Mouse (Mus musculus): ENCODE measurements around the gene Ptch2. TPM values are rescaled to one million over a fixed set of nuclear protein-coding genes. Genes with fewer than 3 reads are reported as not detected.
A peak's percentile ranks its signal among the peaks of the same experiment; 100 is the strongest.

The Ptch2 gene
- polyA plus RNA-seq, 3 experiments from 2014 or later, result 0.15 to 0.24 TPM; not detected in 1

DNA sequence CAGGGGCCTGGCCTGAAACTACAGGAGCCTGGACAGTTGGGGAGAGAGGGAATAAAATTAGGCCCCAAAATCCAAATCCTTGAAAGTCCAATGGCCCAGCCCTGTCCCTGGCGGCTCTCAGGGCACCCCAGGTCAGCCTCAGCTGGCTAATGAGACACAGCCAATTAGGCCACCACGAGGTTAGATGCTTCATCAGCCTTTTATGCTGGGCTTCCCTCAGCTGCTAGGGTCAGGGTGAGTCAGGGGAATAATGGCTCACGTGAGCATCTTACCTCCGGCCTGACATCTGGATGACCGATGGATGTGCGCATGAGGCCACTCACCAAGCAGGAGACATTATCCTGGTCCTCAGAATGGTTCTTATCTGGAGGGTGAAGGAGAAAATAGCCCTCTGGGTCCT, 34.9 kb downstream of the Ptch2 start:
- no peak for ATAC-seq

GRCm38 (mm10) chr4:117131198-117131597, 35.3 kb downstream of the Ptch2 start:
- ATAC-seq, result no peak

GRCm38 (mm10) chr4:117131890-117132793, 36.3 kb downstream of the Ptch2 start:
- ATAC-seq, result no peak

DNA sequence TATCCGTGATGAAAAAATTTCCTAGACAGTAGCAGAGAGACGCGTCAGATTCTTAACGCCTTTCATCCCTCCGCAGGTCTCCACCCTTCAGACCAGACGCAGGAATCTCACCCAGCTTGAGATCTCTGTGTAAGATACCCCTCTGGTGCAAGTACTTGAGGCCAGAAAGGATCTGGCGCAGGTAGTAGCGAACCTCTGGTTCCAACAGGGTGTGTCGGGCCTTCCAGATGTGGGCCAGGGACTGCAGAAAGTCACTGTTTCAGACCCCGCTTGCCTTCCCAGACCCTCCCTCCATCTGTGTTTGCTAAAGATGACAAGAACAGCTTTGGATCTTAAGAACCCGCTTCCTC, 36.9 kb downstream of the Ptch2 start:
- no peak for ATAC-seq

DNA sequence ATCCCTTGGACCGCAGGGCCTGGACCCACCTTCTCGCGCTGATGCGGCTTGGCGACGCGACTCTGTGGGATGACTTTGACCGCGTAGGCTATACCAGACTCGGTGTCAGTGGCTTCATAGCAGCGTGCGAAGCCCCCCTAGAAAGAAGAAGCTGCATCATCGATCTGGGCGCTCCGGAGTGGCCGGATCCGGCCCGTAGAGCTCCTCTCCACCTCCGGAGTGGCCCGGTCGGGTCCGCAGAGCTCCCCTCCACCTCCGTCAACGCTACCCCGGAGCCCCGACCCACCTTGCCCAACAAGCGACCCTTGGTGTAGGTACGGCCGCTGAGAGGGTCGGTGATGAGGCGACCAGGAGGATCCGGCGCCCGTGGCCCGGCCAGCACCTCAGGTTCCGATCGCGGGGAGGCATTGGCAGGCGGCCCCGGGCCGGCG, 37.5 kb downstream of the Ptch2 start:
- peak; percentile 1 for ATAC-seq

- ATAC-seq, result peak; percentile 92
Observed at GRCm38 (mm10) chr4:117133817-117134600, 38.1 kb downstream of the Ptch2 start, which contains the start of gene Plk3. Plk3 (minus strand) TSS chr4:117133963.

DNA sequence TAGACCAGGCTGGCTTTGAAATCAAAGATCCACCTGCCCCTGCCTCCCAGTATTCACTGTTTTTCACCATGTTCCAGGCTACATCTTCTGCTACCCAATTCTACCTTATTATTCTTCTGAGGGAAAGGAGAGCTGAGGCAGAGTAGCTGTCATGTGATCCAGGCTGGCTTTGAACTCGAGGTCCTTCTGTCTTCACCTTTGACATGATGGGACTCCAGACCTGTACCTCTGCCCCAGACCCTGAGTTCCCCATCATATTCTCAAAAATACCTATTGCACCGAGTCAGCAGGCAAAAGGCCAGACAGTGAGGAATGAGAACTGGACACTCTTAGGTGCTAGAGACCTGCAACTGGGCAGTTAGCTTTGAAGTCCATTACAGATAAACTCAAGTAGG, 38.7 kb downstream of the Ptch2 start:
- no peak for ATAC-seq

DNA sequence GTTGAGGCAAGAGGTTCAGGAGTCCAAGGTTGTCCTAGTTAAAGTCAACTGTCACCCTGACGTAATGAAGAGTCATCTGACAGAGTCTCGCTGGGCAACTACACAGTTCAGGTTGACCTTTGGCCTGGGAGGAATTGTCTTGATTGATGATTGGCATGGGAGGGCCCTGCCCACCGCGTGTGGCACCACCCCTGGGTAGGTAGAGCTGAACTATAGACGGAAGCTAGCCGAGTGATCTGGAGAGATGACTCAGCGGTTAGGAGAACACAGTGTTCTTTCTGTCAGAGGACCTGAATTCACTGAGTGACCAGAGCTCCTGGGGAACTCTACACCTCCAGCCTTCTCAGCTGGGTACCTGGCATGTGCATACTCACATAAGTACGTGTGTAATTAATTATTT, 40.2 kb downstream of the Ptch2 start:
- no peak for ATAC-seq

DNA sequence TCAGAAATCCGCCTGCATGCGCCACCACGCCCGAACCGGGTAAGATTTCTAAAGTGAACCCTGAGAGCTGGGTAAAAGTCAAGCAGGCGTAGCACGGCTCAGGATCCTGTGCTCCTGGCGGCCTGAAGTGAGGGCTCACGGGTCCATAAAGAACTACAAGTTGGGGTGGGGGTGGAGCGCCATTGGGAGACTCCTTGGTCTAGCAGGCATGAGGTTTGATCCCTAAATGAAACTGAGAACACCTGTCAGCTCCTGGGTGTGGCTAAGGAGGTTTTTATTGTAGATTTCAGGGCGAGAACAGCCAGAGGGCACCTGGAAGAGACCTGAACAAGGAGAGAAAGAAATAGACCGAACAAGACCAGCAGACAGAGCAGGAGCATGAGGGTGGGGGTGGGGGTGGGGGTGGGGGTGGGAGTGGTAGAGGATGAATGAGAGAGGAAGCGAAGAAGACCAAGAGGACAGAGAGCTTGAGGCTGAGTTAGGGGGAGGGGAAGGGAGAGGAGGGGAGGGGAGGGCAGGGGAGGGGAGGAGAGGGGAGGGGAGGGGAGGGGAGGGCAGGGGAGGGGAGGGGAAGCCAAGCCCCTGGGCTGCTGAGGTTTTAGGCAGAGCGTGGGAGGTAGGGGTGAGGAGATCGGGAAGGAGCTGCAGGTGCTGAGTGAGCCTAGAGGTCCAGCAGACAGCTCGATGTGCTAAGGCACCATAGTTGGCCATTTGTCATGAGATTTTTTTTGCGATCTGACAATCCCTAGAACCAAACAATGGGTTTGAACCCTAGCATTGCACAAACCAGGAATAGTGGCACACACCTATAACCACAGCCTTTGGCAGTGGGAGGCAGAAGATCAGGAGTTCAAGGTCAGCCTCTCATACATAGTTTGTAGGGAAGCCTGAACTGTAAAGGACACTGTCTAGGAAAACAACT, 42.7 kb downstream of the Ptch2 start:
- no peak for ATAC-seq

DNA sequence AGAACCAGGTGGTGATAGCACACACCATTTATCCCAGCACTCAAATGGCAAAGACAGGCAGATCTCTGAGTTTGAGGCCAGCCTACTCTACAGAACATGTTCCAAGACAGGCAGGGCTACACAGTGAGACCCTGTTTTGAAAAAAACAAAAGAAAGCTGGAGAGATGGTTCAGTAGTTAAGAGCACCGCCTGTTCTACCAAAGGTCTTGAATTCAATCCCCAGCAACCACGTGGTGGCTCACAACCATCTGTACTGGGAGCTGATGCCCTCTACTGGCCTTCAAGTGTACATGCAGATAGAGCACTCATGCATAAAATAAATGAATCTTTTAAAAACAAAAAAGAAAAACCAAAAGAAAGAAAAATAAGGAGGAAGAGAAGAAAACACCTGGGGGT, 43.3 kb downstream of the Ptch2 start:
- peak; percentile 85 for ATAC-seq

DNA sequence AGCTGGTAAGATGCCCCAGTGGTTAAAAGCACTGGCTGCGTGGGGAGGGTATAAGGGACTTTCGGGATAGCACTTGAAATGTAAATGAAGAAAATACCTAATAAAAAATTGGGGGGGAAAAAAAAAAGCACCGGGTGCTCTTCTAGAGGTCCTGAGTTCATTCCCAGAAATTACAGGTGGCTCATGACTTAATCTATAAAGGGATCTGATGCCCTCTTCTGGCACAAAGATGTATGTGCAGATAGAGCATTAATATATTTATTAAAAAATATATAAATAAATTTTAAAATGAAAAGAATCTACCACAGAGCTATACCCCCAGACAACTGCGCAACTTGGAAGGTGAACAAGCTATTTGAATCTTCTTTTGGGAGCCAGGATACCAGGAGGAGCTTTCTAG, 44.7 kb downstream of the Ptch2 start:
- no peak for ATAC-seq

- no peak for ATAC-seq
Observed at GRCm38 (mm10) chr4:117143023-117143422, 47.1 kb downstream of the Ptch2 start.

GRCm38 (mm10) chr4:117145248-117145647, 49.4 kb downstream of the Ptch2 start:
- no peak for ATAC-seq

DNA sequence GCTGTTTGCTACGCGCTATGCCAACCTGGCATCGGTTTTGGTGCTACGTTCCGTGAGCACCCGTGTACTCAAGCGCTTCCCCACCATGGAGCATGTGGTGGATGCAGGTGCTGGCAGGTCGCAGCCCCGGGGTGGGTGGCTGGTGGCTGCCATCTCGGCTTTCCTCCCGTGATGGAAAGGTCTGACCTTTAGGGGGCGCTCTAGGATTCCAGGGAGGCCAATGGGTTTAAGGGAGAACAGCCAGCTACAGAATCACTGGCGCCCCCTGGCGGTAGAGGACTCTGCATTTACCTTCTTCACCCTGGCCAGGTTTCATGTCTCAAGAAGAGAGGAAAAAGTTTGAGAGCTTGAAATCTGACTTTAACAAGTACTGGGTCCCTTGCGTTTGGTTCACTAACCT, 50.3 kb downstream of the Ptch2 start:
- ATAC-seq, result peak; percentile 70

DNA sequence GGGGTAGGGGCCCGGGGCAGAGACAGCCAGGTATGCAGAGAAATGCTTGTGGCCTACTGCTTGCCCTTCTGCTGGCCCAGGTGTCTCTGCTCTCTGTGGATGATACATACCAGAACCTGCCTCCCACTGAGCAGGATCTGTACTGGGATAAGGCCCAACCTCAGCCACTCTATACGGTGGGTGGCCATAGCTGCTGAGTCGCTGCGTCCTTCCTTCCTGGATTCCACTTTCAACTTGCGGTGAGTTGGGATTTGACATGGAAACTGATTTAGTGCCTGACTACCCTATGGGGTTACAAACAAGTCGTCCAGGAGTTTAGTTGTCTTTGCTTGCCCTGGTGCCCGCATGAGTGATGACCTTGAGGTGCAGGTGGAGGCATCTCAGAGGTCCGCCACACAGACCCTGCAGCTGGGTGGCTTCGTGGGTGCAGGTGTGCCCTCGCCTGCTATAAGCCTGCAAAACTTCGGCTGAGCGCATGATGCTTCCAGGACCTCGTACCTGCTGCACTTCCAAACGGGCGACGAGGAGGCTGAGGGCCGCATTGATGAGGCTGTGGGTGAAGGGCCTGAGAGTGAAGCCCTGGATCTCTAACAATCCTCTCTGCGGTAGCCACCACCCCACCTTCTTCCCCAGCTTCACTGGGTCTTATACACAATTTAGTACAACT, 52.3 kb downstream of the Ptch2 start:
- no peak for ATAC-seq

DNA sequence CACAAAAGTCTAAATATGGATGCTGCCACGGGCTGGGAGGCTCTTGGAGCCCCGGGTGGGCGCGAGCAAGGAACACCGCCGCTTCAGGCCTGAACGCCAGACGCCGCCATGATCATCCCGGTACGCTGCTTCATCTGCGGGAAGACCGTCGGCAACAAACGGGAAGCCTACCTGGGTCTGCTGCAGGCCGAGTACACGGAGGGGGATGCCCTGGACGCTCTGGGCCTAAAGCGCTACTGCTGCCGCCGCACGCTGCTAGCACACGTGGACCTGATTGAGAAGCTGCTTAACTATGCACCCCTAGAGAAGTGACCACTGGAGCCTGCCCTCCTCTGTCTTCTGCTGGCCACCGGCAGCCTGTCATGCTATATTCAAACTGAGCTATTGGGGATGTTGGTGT, 52.9 kb downstream of the Ptch2 start:
- ATAC-seq, result no peak

- no peak for ATAC-seq
Observed at GRCm38 (mm10) chr4:117149291-117150211, 53.7 kb downstream of the Ptch2 start.

DNA sequence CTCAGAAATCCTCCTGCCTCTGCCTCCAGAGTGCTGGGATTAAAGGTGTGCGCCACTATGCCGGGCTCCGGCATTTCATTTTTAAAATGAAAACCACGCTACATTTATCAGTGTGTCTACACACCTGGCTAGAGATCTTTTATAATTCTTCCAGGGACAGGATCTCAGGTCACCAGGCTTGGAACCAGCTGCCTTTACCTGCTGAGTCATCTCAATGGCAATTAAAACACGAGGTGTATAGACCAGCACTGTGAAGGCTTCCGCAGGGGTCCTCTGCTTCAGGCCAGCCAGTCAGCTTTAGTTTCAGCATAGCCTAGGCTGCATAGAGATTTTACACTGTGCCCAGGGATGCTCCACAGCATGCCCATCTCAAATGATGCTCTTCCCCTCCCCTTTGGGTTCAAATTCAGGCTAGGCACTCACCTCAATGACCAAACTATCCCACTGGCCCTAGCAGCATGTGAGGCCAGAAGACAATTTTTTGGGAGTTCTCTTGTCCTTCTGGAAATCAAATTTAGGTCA, 54.4 kb downstream of the Ptch2 start:
- no peak for ATAC-seq

GRCm38 (mm10) chr4:117151416-117151815, 55.5 kb downstream of the Ptch2 start:
- ATAC-seq, result no peak

DNA sequence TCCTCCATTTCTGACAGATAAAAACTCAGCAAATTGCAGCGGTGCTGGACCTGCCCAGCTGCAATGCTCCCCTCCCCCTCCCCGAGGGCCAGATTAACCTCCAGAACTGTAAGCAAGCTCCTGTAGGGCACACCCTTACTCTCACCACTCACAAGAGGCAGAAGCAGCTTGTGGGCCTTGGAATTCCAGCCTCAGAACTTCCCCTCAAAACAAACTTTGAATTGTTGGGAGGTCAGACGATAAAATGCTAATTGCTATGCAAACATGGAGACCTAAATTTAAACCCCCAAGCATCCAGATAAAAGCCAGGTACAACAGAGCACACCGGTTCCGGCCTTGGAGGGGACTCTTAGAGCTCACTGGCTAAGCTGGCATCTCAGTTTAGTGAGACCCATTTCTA, 56.8 kb downstream of the Ptch2 start:
- no peak for ATAC-seq
